Mouse (Mus musculus) urinary bladder, postnatal 4 days (tissue): ENCODE results near the gene D7Ertd443e.

Experiments used
- DNase-seq, 2 experiments: peaks; one replicate each; pipeline ENCODE4 v3.0.0; 2021 to 2022; ENCODE audit warnings: low spot score in 2 of 2

Gene D7Ertd443e

DNA sequence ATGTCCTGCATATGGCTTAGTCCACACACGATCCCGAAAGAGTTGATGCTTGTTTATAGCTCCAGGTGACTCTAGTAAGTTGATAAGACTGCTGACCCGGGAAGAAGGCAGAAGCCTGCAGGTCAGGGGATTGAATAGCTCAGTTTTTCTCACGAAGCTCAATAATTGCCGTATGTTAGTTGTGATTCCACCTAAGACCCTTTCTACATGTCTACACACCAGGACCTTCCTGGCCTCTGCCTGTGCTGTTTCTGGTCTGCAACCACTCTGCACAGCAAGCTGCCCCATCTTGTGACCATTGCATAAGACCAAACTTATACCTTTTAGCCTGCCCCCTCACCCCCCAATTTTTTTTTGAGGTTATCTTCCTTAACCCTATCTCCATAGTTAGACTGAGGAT, 96.3 kb downstream of the D7Ertd443e start:
- no peak for DNase-seq

DNA sequence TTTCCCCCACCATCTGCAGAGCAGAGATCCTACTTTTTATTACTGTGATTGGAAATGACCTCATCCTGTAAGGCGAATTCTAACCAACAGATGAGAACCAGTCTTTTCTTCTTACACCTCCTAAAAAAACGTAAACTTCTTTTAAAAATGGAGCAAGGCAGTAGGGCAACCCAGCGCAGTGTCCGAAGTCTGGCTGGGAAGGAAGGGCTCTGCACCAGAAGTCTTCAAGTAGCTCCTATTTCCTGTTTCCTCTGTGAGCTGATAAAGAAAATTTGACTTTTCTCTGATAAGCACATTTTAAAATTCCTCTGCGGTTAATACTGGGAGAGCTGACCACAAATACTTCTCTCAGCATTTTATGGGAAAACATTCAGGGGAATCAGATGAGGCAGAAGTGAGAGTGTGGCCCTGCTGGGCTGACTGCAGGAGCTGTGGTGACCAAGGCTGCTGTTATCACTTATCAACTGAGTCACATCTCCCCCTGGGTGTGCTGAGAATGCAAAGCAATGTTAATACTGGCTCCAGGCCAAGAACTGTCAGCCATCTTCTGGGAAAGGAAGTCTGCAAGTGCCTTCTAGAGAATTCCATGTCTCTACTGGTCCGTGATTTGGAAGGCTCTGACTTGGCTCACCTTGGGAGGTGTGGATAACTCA, 97.8 kb downstream of the D7Ertd443e start:
- no peak for DNase-seq

DNA sequence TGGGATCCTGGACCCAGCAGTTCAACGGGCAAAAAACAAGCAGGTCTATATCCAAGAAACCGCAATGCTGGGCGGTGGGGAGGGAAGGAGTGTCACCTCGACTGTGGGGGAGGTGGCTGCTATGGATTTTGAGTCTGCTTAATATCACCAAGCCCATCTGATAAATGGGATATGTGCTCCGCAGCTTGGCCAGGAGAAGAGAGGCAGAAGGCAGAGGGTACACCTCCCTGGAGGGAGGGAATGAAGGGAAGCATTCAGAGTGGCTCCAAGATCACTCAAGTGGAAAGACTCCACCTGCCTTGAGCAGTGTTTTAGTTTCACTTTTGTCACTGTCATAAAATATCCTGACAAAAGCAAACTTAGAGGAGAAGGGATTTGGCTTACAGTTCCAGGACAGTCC, 112.5 kb downstream of the D7Ertd443e start:
- no peak for DNase-seq

DNA sequence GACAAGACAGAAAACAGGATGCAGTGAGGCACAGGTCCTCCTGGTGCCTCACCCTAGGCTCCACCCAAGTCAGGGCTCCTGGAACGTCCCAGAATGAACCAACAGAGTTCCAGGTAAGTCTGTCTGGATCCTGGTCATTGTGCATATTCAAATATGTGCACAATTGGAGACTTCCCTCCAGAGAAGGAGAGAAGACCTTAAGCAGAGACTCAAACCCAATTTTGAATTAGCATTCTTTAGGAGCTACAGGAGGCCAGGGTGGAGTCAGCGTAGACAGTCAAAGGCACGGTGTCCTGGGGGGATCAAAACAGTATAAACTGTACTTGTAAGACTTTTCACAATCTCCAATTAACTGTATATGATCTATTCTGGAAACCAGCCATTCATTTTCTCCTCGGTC, 113.0 kb downstream of the D7Ertd443e start:
- no peak for DNase-seq

DNA sequence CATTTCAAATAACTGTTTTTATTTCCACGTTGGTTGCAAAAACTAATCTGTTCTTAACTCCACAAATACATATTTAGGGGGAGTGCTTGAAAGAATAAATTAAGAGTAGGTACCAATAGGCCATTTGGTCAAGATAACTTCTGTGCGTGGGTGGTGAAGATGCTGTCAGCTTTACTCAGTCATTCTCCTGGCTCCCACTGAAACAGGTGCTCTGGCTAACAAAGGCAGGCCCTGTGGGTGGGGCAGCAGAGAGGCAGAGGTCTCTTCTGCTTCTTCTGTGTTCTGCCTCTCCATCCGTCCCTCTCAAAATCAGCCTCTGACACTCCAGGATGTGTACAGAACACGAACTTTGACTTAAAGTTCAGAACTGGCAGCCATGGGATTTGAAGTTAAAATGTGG, 119.7 kb downstream of the D7Ertd443e start:
- DNase-seq, result no peak

DNA sequence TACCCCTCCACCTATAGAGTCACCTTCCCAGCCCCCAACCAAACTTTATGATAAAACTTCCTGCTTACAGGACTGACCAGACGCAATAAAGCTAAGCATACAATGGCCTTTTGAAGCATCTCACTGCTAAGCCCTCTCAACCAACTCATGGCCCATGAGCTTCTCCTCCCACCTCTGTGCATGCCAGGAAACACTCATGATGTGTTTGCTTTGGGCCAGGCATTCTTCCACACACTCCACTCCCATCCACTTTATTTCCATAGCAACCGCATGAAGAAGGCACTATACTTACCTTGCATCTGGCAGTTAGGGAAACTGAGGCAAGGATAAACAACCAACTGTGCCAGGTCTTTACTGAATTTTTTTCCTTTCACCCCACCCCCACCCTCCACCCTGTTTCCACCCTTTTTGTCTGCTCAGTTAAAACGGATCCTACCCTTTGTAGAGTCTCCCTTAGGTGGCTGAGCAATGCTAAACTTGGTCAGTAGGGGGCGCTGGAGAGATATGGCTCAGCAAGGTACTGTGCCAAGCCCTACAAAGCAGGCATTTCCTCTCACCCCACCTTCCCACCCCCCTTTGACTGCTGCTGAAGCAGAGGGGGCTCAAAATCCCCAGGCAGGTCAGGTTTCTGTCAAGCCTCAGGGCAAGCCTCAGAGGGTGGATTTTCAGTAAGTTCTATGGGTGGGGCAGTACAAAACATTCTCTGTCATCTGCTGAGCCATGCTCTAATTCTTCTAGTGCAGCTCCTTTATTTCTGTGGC, 122.1 kb downstream of the D7Ertd443e start:
- DNase-seq, result peak; percentile 25 to 73

DNA sequence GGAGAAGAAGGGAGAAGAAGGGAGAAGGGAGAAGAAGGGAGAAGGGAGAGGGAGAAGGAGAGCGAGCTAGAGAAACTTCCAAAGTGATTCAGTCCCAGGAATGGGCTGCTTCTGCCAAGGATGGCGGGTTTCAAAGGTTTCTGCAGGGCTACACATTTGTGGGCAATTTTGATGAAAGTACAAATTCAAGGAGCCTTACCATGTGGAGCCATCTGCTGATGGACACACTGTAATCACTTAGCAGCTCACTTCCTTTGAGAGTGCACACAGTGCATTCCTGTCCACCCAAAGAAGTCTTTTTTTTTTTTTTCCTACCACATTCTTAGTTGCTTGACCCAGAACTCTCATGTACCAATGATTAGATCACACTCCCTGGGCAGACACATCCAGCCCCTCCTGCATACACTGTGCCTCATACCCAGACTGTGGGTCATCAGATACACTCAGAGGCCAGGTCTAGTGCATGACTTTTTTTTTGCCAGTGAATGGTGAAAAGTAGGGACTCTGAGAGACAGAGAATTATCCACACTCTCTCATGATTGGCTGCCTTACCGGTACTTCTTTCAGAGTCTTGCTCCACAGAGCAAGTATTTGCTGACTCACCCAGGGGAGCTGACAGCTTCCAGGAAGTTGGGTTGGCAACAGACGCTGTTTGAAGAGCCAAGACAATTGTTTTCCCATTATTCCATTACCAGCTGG, 124.3 kb downstream of the D7Ertd443e start:
- no peak for DNase-seq

DNA sequence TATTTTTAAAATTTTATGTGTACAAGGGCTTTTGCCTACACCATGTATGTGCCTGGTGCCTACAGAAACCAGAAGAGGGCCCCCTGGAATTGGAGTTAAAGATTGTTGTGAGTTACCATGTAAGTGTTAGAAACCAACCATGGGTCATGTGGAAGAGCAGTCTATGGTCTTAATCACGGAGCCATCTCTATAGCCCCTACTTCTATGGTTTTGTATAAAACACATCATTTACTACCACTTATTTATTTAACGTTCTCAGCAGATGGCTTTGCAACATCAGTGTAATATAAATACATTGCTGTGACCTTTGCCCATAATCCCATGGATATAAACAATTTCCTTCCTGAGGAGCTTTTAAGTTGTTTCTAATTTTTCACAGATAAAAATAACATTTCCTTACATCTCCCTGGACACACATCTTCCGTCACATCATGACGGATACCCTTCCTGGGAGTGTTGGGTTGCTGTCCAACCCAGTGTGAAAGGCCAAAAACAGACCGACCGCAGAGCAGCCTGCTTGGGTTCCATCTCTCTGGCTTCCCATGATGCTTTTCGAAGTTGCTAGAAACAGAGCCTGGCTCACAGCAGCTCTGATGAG, 135.1 kb downstream of the D7Ertd443e start:
- DNase-seq, result no peak

DNA sequence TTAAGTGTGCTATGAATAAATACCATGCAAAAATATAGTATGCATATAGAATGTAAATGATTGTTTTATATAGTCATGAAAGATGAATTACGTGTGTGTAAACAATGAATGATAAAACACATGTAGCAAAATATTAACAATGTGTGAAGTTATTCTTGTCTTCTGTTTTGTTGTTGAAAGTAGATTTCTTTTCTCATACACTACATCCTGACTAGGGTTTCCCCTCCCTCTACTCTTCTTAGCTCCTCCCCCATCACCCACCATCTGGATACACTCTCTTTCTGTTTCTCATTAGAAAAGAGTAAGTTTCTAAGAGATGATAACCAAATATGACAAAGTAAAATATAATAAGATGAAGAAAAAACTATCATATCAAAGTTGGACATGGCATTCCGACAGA, 137.4 kb downstream of the D7Ertd443e start:
- DNase-seq, result no peak

DNA sequence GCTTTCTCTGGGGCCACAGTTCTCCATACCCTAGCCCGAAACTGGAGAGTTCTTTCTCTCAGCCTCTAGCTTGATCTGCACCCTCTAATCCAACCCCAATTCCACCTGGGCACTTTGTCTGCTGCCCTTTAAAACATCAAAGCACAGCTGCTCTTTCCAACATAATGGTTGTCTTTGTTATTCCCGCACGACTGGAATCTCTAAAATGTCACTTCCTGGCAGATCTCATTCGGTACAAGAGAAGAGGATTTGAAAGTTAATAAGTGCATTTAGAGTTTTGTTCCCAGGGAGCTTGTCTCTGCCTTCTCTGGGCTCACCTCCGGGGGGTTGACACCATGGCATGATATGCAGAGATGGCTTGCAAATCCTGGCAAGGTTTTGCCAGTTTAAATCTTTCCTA, 138.8 kb downstream of the D7Ertd443e start:
- no peak for DNase-seq

DNA sequence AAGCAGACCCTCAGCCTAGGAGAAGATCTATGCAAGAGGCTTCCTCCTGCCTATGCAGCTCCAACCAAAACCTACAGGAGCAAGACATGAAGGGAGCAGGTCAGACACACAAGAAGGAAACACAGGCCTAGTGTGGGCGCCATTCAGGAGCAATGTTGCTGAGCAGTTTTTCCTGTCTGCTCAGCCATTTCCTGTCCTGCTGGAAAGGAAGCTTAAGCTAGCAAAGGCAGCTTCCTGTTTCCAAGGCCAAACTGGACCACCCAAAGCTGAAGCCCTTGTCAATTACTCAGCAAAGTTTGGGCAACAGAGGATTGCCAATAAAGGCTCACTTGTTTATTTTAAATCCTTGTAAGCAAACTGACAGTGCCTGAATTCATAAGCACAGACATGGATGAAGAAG, 142.7 kb downstream of the D7Ertd443e start:
- DNase-seq, result no peak

DNA sequence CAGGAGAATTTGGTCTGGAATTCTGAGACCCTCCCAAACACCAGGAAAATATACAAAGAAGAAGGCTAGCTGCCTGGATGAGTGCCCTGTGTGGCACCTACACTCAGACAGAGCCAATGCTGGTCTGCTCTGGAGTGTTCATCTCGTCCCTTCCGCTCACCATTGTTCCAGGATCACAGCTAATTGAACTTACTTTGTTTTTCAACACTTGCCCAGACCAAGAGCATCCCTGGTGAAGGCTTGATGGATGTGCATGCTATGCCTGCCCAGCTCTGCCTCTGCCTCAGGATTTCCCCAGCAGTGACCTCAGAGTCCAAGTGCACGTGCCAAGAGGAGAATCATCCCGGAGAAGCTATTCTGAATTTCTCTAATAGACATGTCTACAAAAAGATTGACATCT, 144.2 kb downstream of the D7Ertd443e start:
- DNase-seq, result no peak

DNA sequence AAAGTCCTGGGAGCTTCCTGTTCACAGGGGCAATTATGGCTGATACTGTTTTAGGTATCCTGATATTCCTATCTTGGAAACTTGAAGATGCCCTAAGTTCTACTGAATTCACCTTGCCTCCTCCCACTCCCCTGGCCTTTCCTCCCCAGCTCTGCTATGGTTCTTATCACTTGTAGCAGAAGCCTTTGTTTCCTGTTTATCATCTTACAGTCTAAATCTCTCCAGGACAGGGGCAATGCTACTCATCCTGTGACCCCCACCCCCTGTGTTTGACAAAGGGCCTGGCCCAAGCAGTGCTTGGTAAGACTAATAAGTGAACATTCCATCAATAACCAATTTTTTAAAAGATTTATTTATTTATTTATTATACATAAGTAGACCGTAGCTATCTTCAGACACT, 144.9 kb downstream of the D7Ertd443e start:
- DNase-seq, result no peak

DNA sequence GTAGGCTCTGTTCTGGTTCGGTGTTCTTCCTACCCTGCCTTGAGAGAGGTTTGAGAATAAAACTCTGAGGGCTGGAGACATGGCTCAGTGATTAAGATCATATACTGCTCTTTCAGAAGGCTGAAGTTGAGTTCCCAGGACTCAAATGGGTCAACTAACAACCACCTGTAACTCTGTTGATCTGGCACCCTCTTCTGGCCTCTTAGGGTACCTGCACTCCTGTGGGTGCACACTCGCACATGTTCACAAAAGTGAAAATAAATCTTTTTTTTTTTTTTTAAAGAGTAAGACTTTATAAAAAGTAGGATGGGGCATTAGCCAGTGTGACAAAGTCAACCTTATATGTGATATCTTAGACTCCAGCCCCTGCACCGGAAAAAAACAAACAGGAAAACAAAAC, 146.6 kb downstream of the D7Ertd443e start:
- DNase-seq, result no peak

DNA sequence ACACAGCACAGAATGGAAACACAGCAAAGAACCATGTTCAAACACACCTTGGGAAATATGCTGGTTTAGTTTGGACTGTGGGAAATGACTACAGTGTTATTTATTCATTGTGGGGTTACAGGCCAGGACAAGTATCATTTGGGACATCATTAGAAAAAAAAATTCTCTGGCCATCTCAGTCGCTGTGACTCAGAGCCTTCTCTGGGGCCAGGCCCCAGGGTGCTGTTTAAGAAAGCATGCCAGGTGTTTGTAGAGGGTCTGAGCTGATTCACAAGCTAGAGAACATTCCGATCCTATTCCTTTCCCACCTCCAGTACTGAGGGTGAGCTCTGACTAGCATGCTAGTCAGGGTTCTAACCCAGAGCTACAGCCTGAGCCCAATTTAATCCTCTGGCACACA, 148.1 kb downstream of the D7Ertd443e start:
- DNase-seq, result no peak

DNA sequence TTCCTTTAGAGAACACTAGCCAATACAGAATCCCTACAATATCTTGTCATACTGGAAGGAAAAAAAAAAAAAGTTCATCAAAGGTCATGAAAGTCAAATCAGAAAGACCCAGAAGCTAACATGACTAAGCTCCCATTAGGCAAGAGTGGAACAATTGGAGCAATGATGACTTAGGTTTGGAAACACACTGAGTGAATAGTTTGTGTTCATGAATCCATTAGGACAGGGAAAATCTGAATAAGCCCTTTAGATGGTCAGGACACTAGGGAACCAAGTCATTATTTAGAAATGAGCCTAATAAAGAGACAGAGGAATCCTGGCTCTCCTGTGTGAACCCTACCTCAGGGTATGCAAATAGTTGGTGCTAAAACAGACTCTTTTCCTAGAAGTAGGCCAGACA, 148.7 kb downstream of the D7Ertd443e start:
- no peak for DNase-seq

DNA sequence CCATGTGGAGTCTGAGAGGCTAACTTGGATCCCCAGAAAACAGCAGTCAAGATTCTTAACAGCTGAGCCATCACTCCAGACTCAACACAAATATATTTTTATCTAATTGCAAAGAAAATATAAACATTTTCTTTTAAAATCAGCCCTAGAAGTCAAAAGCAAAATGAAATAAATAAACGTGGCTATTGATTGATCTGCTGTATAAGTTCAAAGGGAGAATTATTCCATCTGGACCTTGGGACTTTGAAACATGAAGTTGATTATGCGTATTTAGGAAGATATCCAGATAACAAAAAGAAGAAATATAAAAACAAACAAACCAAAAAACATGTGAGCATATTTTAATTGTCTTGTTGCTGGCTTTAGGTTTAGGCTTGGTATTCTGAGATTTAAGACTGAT, 149.9 kb downstream of the D7Ertd443e start:
- DNase-seq, result no peak

DNA sequence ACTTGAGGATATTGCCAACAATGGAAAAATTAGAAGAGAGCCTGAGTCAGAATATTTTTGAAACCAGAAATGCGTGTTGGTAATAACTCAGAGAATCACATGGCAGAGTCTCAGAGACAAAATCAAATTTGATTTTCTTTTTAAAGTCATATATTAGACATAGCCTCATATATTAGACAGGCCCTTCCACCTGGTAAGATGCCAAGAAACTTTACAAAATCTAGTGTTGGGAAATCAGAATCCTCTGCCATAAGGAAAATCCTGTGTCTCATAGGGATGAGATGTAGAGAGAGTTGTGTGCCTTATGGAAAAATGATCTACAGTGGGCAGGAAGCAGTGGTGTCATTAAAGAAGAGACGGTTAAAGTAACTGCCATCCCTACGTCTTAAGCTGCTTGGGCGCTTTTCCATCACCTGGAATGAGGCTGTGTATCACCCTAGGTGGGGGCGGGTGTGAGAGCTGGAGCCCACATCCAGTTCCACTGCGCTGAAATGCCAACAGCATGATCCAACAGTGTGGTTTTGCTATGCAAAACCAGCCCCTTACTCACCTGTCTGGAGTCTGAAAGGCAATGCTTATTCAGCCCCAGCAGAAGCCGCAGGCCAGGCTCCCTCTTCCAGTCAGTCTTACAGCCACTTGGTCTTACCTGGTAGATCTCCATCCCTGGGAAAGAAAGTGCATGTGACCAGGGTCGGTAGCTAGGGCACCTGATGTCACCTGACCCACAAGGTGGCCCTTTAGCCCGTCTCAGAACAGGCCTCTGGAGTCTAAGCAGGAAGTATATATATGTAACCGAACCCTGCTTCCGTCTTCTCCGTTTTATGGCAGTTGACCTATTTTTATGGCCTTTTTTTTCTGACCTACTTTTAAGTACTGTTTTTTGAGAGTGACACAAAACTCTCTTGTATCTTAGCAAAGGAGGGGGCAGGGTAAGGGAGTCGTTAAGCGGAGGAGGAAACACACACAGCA, 153.8 kb downstream of the D7Ertd443e start, which contains the start of gene Adam12:
Adam12 (minus strand) TSS at position 769 of the 969 bp plus-strand sequence.
- no peak for DNase-seq

DNA sequence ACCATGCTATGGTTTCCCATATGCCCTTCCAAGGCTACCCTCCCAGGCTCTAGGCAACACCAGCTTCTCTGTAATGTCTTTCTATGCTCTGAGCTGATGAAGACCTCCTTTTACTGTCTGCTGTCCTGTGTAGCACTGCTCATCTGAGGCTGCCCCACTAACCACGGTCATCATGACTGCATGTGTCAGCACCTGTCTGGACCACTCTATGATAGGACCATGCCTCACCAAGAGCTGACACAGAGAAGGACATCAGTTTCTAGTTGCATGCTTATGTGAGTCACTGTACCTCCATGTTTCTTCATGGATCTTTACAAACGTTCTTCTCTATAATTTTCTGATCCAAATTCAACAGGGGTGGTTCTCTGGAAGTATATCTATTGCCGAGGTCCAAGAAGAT, 154.8 kb downstream of the D7Ertd443e start:
- no peak for DNase-seq

DNA sequence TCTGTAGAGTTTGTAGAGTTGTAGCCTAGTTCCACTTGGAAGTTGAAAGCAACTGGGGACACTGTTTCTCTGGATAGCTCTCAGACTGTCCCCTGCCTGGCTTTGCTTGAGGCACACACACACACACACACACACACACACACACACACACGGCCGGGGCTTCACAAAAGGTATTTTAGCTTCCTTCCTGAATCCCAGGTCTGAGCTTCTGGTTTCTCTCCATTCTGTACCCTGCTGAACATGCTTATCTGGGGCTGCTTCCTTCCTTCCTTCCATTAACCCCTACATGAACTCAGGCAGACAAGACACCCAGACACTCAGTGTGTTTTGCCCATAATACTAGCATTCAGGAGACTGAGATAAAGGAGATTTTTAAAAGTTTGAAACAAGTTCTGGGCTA, 155.6 kb downstream of the D7Ertd443e start:
- DNase-seq, result no peak

DNA sequence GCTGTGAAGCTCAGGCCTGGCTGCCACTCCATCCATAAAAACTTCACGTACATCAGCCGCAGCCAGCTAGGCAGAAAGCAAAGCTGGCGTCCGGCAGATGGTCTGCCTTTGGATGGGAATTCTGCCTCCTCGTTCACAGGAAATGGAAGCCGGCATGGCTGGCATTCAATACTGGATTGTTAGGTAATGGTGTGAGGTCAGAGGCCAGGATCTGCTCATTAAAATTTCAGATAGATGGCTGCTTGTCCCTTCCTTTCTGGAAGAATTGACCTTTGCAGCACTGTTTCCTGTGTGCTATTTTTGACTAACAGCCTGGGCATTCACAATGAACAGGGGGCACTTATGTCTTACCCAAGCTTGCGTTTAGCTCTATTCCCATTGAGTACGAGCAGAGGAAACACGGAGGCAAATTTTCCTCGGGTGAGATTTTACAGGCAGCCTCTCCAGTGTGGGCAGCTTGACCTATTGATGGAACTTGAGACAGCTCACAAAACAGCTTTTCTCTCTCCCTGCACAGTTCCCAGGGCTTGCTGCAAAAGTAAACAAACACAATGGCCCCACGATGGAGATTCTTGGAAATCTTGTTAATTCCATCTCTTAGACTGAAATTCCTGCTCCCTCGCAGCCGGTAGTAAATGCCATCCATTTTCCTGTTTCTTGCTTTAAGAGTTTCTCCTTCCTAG, 157.5 kb downstream of the D7Ertd443e start:
- no peak for DNase-seq
